Mouse (Mus musculus) T-cell, adult 2 months (primary cell): ENCODE measurements around the gene Herc1.
A peak's percentile ranks its signal among the peaks of the same experiment; 100 is the strongest.

Experiments used
- DNase-seq: peaks from one replicate; pipeline ENCODE4 v3.0.0; 2022; ENCODE audit warnings: low spot score

The Herc1 gene

GRCm38 (mm10) chr9:66349860-66350787 lies at the start of gene Herc1:
Herc1 (plus strand) TSS chr9:66350450.
- DNase-seq = peak; percentile 95

GRCm38 (mm10) chr9:66304320-66305090 lies 45.7 kb upstream of the Herc1 start:
- no peak for DNase-seq

GRCm38 (mm10) chr9:66305121-66306112 lies 44.8 kb upstream of the Herc1 start:
- DNase-seq = peak; percentile 70

GRCm38 (mm10) chr9:66306414-66306813 lies 43.8 kb upstream of the Herc1 start:
- DNase-seq = no peak

GRCm38 (mm10) chr9:66307341-66307740 lies 42.9 kb upstream of the Herc1 start:
- no peak for DNase-seq

- DNase-seq = no peak
Observed at GRCm38 (mm10) chr9:66308741-66309140, 41.5 kb upstream of the Herc1 start.

GRCm38 (mm10) chr9:66311458-66311857 lies 38.8 kb upstream of the Herc1 start:
- no peak for DNase-seq

- DNase-seq = no peak
Observed at GRCm38 (mm10) chr9:66316603-66317002, 33.6 kb upstream of the Herc1 start.

- no peak for DNase-seq
Observed at GRCm38 (mm10) chr9:66322010-66322931, 28.0 kb upstream of the Herc1 start.

- no peak for DNase-seq
Observed at GRCm38 (mm10) chr9:66326879-66327278, 23.4 kb upstream of the Herc1 start.

- no peak for DNase-seq
Observed at GRCm38 (mm10) chr9:66329474-66329873, 20.8 kb upstream of the Herc1 start.

- no peak for DNase-seq
Observed at GRCm38 (mm10) chr9:66330437-66330836, 19.8 kb upstream of the Herc1 start.

GRCm38 (mm10) chr9:66331548-66331947 lies 18.7 kb upstream of the Herc1 start:
- no peak for DNase-seq

- DNase-seq = no peak
Observed at GRCm38 (mm10) chr9:66332393-66332792, 17.9 kb upstream of the Herc1 start.

- DNase-seq = no peak
Observed at GRCm38 (mm10) chr9:66337280-66337679, 13.0 kb upstream of the Herc1 start.

GRCm38 (mm10) chr9:66338005-66338782 lies 12.1 kb upstream of the Herc1 start:
- no peak for DNase-seq

- DNase-seq = no peak
Observed at GRCm38 (mm10) chr9:66339714-66340113, 10.5 kb upstream of the Herc1 start.

GRCm38 (mm10) chr9:66340394-66341094 lies 9.7 kb upstream of the Herc1 start:
- no peak for DNase-seq

- no peak for DNase-seq
Observed at GRCm38 (mm10) chr9:66347405-66348035, 2.7 kb upstream of the Herc1 start.
